Mouse (Mus musculus) limb, embryonic 15.5 days (tissue): Measurements from ENCODE around the gene Shisa2. TPM values are rescaled to one million over a fixed set of nuclear protein-coding genes. Genes with fewer than 3 reads are reported as not detected.

Source experiments
- ATAC-seq: fragments of 200-750 bp; cut with Nextera tagmentation; 2 replicates; pipeline ENCODE4 v1.8.0; 2017; ENCODE audit warnings: low read depth, moderate TSS enrichment; ENCODE audit not compliant: insufficient number of reproducible peaks, low FRiP score, low TSS enrichment
- H3K27ac ChIP-seq: fragments of 300-500 bp; sonication (generic); 2 replicates; pipeline ENCODE4 v1.5.1; 2015; ENCODE audit warnings: moderate library complexity, mild to moderate bottlenecking, inconsistent platforms
- H3K27me3 ChIP-seq: fragments of 300-500 bp; sonication (generic); 2 replicates; pipeline ENCODE4 v1.6.1; 2015; ENCODE audit warnings: inconsistent platforms
- H3K36me3 ChIP-seq: fragments of 300-500 bp; sonication (generic); 2 replicates; pipeline ENCODE4 v1.6.1; 2015; ENCODE audit warnings: inconsistent platforms
- H3K4me1 ChIP-seq: fragments of 300-500 bp; sonication (generic); 2 replicates; pipeline ENCODE4 v1.6.1; 2015; ENCODE audit warnings: inconsistent platforms
- H3K4me2 ChIP-seq: fragments of 300-500 bp; sonication (generic); 2 replicates; pipeline ENCODE4 v1.6.1; 2015; ENCODE audit warnings: mild to moderate bottlenecking, inconsistent platforms
- H3K4me3 ChIP-seq: fragments of 300-500 bp; sonication (generic); 2 replicates; pipeline ENCODE4 v1.5.1; 2015; ENCODE audit warnings: mild to moderate bottlenecking, inconsistent platforms
- H3K9ac ChIP-seq: fragments of 300-500 bp; sonication (generic); 2 replicates; pipeline ENCODE4 v1.6.1; 2015; ENCODE audit warnings: inconsistent platforms
- H3K9me3 ChIP-seq: fragments of 300-500 bp; sonication (generic); 2 replicates; pipeline ENCODE4 v1.6.1; 2016; ENCODE audit warnings: inconsistent platforms
- WGBS: fragments of 180-500 bp; shearing (Covaris S2); methylation state at CpG from one replicate; pipeline ENCODE4 v1.1.7; 2015; 5-methylcytosine and 5-hydroxymethylcytosine counted together
- polyA plus RNA-seq: library from polyadenylated mRNA; unstranded; fragments of >200 nt; fragmentation: Nextera tagmentation; extraction: Ambion mirVana; gene quantifications from 2 replicates; pipeline ENCODE4 v1.2.1, GENCODE M21; 2015

The Shisa2 gene
- 24.1 and 27.6 TPM in 2 replicates for polyA plus RNA-seq

DNA sequence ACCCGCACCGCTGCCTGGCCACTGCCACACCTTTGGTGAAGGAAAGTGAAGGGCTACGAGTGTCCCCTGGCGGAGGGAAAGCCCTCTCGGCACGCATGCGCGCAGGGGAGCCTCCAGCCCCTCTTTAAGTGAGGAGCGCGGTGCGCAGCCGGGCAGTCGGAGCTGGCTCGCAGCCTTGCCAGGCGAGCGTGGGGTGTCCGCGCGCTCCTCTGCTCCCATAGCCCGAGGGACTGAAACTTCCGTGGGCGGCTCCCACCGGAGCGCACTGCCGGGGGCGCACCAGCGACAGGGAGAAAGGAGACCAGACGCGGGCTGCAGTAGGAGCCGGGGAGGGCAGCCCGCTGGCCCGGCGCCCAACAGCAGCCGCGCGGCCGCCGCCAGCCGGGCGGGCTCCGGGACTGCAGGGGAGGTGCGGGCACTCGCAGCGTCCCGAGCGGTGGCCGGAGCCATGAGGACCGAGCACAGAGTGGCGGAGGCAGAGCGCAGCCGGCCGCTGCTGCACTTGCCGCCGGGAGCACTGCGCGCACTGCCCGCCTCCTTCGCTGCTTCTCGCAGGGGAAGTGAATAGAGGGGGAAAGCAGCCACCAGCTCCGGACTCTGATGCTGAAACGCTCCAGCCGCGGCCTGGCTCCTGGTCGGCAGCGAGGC, at the start of gene Shisa2:
Shisa2 (plus strand) TSS at position 151 of the 648 bp plus-strand sequence.
- peak; percentile 79 for ATAC-seq
- no peaks in the 10 kb centered on the region for H3K9me3 ChIP-seq
- peaks cover 42% of the 10 kb centered on the region for H3K4me1 ChIP-seq
- peak within 1 kb of the TSS; percentile 91 for H3K4me2 ChIP-seq
- peak within 1 kb of the TSS; percentile 67 for H3K4me3 ChIP-seq
- peak within 1 kb of the TSS; percentile 89 for H3K27ac ChIP-seq
- peaks cover 25% of the 10 kb centered on the region for H3K27me3 ChIP-seq
- WGBS = under 1% methylated on average over 51 of the region's 65 CpGs
- peak within 1 kb of the TSS; percentile 63 for H3K9ac ChIP-seq
- H3K36me3 ChIP-seq = peaks cover 6% of the 10 kb centered on the region

DNA sequence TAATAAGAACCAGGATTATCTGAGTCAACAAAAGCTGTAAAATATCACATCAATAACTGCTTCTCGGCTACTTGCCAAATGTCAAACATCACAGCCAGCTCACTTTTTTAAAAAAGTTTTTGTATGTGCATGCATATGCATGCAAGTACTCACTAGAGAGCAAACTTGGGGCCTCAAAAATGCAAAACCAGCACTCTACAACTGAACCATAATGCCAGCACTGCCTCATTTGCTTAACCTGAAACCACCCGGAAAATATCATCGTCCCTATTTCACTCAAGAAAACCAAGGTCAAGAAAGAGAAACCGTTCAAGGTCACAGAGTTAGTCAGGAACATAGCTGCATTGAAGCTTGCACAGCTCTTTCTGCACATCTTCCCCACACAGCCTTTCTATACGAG, 48.7 kb upstream of the Shisa2 start:
- no peaks in the 10 kb centered on the region for H3K27me3 ChIP-seq
- WGBS = 85% methylated on average over 5 of the region's 5 CpGs

DNA sequence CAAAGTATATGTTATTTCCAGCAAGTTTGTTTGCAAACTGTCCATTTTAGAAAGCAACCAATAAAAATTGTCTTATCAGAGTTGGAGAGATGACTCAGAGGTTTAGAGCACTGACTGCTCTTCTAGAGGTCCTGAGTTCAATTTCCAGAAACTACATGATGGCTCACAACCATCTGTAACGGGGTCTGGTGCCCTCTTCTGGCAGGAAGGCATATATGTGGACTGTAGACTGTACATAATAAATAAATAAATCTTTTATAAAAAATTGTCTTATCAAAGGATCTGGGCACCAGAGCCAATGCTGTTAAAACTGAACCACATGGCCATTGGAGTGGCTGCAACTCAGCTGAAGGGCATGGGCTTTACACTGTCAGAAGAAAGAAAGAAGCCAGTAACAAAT, 34.5 kb upstream of the Shisa2 start:
- H3K9ac ChIP-seq = no peak overlapping the region
- no peaks in the 10 kb centered on the region for H3K4me1 ChIP-seq
- ATAC-seq = no peak
- H3K4me3 ChIP-seq = no peak overlapping the region
- no peak overlapping the region for H3K4me2 ChIP-seq
- H3K9me3 ChIP-seq = no peaks in the 10 kb centered on the region
- 77% methylated on average over 1 of the region's 1 CpGs for WGBS
- H3K36me3 ChIP-seq = peaks cover 61% of the 10 kb centered on the region
- no peaks in the 10 kb centered on the region for H3K27me3 ChIP-seq
- H3K27ac ChIP-seq = no peak overlapping the region

More for the DNA sequence above, 48.7 kb upstream of the Shisa2 start:
- Histone ChIP-seq H3K9ac (no peak overlapping the region), H3K36me3 (peaks cover 38% of the 10 kb centered on the region), H3K27ac (no peak overlapping the region), H3K4me3 (no peak overlapping the region), H3K9me3 (no peaks in the 10 kb centered on the region), H3K4me2 (no peak overlapping the region), H3K4me1 (no peaks in the 10 kb centered on the region)
- no peak for ATAC-seq

DNA sequence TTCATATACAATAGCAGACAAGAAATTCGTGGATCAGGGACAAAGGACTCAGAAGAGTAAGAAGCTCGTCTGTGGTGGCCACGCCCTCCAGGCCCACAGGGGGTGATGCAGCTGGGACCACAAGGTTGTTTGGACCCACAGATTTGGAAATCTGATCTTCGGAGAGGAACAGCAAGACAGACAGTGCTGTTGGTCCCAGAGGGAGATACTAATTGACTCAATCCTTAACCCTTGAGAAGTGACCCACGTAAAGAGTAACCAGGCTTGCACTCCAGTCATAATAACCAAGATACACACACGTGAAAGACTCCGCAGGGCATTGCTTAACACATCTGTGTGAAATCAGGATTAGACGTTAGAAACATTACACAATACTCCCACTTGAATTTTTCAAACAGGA, 33.2 kb upstream of the Shisa2 start:
- ATAC-seq = no peak
- Histone ChIP-seq H3K27ac (no peak overlapping the region), H3K4me2 (no peak overlapping the region), H3K27me3 (no peaks in the 10 kb centered on the region), H3K9me3 (no peaks in the 10 kb centered on the region), H3K9ac (no peak overlapping the region), H3K36me3 (peaks cover 50% of the 10 kb centered on the region), H3K4me1 (peaks cover 4% of the 10 kb centered on the region), H3K4me3 (no peak overlapping the region)
- WGBS = 77% methylated on average over 8 of the region's 8 CpGs

DNA sequence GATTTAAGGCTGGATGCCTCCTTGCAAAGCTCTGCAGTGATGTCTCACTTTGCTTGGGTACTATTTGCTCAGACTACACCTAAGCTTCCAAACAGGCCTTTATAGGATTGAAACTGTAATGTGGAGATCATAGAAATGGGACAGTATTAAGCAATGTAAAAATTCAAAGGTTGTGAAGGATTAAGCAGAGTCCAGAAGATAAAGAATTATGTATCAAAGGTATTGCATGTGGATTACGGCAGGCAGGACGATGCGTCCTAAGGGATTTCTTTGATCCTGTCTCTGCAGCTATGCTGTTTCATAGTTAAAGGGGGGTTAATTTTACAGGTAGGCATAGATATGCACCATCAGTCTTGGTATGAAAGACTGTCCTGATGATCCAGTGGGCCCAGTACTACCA, 32.5 kb upstream of the Shisa2 start:
- Histone ChIP-seq H3K27ac (no peak overlapping the region), H3K4me1 (peaks cover 7% of the 10 kb centered on the region), H3K4me3 (no peak overlapping the region), H3K9me3 (no peaks in the 10 kb centered on the region), H3K4me2 (no peak overlapping the region), H3K9ac (no peak overlapping the region), H3K36me3 (peaks cover 48% of the 10 kb centered on the region), H3K27me3 (no peaks in the 10 kb centered on the region)
- no peak for ATAC-seq
- 92% methylated on average over 3 of the region's 3 CpGs for WGBS

DNA sequence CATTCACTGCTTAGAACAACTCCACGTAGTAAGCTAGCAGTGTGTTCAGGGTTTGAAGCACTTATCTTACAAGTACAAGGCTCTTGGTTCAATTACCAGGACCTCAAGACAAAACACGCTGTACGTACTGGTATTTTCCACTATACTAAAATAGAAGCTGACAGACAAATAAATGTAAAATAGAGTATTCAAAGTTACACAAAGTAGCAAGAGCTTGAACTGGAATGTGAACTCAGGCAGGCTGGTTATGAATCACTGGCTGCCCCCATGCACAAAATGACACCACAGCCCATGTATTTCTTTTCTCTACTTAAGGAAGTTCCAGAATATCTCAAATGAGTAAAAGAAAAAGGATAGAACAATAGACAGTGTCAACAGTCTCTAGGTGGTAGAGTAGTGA, 30.1 kb upstream of the Shisa2 start:
- no peak overlapping the region for H3K9ac ChIP-seq
- ATAC-seq = no peak
- peaks cover 11% of the 10 kb centered on the region for H3K4me1 ChIP-seq
- H3K9me3 ChIP-seq = no peaks in the 10 kb centered on the region
- H3K4me3 ChIP-seq = no peak overlapping the region
- WGBS = 89% methylated on average over 3 of the region's 3 CpGs
- peaks cover 27% of the 10 kb centered on the region for H3K36me3 ChIP-seq
- H3K27me3 ChIP-seq = no peaks in the 10 kb centered on the region
- no peak overlapping the region for H3K4me2 ChIP-seq
- no peak overlapping the region for H3K27ac ChIP-seq

DNA sequence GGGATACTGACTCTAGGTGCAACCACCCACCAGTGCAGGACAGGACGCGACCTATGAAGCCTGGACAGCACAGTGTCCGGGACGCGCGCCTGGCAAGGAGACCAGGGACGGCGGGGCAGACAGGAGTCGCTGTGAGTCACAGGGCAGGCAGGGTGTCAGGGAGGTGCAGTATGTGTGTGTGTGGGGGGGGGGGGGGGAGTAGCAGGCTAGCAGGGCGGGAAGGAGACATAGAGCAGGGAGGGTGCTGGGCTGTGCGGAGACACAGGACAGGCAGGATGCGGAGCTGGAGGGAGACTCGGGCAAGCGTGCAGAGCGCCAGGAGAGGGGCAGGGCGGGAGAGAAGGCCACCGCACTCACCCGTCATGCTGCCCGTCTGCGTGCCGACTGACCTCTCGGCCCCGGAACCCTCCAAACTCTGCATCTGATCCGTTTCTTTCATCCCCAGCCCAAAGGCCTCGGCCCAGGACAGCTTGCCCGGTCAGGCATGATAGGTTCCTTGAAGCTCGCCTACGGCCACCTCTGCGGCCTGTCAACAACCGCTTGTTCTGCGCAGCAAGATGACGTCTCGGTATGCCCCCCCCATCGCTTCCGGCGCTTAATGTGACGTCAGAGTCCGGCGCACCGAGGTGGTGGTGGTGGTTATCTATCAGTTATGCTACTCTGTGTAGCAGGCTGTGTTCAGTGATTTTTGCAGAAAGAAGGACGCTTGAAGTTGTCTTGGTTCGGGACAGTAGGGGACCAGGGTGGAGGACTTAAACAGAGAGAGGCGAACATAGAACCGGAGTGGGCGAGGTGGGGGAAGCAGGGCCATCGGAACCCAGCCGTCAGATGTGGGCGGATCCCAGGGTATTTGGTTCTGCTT, 27.5 kb upstream of the Shisa2 start, which contains the start of gene Cdadc1:
Cdadc1 (minus strand) TSS at position 562 of the 862 bp plus-strand sequence.
- peaks cover 1% of the 10 kb centered on the region; the same call in 1 of the 2 replicates for H3K27me3 ChIP-seq
- peak within 1 kb of the TSS; percentile 76 for H3K4me2 ChIP-seq
- H3K9ac ChIP-seq = peak within 1 kb of the TSS; percentile 78
- under 1% methylated on average over 47 of the region's 48 CpGs for WGBS
- peaks cover 11% of the 10 kb centered on the region for H3K4me1 ChIP-seq
- peak within 1 kb of the TSS; percentile 47 for H3K27ac ChIP-seq
- peaks cover 10% of the 10 kb centered on the region for H3K36me3 ChIP-seq
- peak; percentile 82 for ATAC-seq
- H3K4me3 ChIP-seq = peak within 1 kb of the TSS; percentile 83
- H3K9me3 ChIP-seq = no peaks in the 10 kb centered on the region

DNA sequence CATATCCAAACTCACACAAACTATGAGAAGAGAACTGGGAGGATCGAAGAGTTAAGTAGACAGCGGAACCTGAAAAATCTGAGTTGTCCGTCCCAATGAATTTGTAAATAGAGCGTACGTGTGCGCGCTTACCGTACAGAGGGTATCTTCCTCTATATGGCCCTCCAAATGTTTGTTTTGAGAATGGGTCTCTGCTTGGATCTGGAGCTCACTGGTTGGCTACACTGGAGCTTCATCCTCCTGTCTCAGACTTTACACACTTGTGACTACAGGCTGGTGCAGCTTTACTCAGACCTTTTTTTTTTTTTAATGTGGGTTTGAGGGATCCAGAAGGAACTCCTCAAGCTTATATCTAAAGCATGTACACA, 26.9 kb upstream of the Shisa2 start:
- H3K4me3 ChIP-seq = peak overlapping the region; percentile 83
- H3K9ac ChIP-seq = peak overlapping the region; percentile 78
- peak overlapping the region; percentile 76 for H3K4me2 ChIP-seq
- H3K27me3 ChIP-seq = peaks cover 6% of the 10 kb centered on the region; the same call in 1 of the 2 replicates
- ATAC-seq = peak; percentile 44; the same call in 1 of the 2 replicates
- peak overlapping the region; percentile 47 for H3K27ac ChIP-seq
- 2% methylated on average over 8 of the region's 8 CpGs for WGBS
- H3K36me3 ChIP-seq = peaks cover 6% of the 10 kb centered on the region; the same call in 1 of the 2 replicates
- peaks cover 11% of the 10 kb centered on the region for H3K4me1 ChIP-seq
- no peaks in the 10 kb centered on the region for H3K9me3 ChIP-seq

DNA sequence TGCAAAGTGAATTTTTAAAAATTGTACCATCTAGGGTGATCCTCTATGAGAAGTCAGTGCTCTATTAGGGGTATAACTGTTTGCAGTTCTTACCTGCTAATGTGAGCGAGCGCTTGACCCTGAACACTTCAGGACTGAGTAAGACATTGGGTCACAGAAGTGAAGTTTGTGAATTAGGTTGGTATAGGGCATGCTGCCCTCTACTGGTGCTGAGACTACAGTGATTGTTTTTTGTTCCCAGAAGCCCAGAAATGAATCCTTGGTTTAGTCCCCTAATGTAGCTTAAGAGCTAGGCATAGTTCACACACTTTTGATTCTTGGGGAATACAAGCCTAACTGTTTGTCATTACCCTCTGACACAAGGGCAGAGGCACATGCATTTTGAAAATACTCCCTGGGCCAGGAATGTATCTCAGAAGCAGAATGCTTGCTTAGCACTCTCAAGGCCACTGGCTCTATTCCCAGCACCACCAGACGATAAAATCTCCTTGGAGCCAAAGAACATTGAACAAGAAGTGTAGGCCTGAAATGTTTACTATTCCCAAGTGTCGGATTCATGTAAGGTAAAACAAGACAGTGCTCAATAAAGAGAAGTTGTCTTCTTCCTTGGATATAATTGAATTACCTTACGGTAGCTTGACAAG, 21.0 kb upstream of the Shisa2 start:
- peaks cover 6% of the 10 kb centered on the region; the same call in 1 of the 2 replicates for H3K27me3 ChIP-seq
- H3K4me1 ChIP-seq = no peaks in the 10 kb centered on the region
- no peaks in the 10 kb centered on the region for H3K36me3 ChIP-seq
- H3K4me2 ChIP-seq = no peak overlapping the region
- no peak overlapping the region for H3K4me3 ChIP-seq
- H3K27ac ChIP-seq = no peak overlapping the region
- no peak for ATAC-seq
- H3K9ac ChIP-seq = no peak overlapping the region
- WGBS = 61% methylated on average over 5 of the region's 5 CpGs
- H3K9me3 ChIP-seq = no peaks in the 10 kb centered on the region

DNA sequence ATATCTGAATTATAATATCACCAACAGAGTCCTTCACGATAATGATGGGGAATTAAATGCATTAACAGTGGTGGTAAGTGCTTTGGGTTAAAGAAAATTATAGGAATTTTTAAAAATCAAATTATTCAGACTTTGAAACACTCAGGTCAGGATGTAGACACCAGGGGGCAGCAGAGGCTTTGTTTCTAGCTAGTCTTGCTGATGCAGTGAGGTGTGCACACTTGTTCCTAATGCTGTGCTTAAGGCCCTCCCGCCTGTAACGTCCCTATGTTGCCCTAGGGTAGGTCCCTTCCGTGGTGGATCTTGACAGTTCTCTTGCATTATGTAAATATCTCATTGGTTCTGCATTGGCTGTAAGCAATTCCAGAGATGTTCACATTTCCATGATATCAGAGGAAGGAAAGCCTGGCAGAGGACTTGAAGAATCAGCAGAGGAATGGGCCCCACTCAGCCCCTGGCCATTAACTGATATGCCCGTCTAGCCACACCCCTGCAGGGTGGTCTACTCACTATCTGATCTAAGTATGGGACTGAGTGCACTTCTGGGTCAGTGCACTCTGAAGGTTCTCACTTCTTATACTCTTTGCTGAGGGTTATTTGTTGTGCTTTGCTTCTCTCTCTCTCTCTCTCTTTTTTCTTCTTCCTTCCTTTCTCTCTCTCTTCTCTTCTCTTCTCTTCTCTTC, 19.3 kb upstream of the Shisa2 start:
- Histone ChIP-seq H3K27me3 (peaks cover 6% of the 10 kb centered on the region; the same call in 1 of the 2 replicates), H3K36me3 (no peaks in the 10 kb centered on the region), H3K9ac (no peak overlapping the region), H3K4me3 (no peak overlapping the region), H3K9me3 (no peaks in the 10 kb centered on the region), H3K27ac (no peak overlapping the region), H3K4me2 (no peak overlapping the region), H3K4me1 (no peaks in the 10 kb centered on the region)
- ATAC-seq = no peak
- WGBS = 16% methylated on average over 5 of the region's 5 CpGs

DNA sequence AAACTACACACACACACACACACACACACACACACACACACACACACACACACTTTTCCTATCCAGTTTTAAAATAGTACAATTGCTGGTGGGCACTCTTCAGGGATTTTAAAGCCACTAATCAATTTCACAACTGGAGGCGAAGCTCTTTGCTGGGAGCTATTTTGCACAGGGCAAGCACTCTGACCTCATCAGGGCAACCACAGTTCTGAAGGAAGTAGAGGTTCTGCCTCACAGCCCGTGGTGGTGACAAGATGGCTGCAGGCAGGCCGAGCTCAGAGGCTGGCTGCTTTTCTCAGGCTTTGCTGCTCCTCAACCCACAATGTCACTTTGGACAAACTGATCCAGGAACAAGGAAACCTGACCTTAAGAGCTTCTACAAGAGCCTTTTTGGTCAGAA, 18.1 kb upstream of the Shisa2 start:
- 44% methylated on average over 3 of the region's 3 CpGs for WGBS
- Histone ChIP-seq H3K27ac (no peak overlapping the region), H3K4me1 (no peaks in the 10 kb centered on the region), H3K9me3 (no peaks in the 10 kb centered on the region), H3K27me3 (peaks cover 6% of the 10 kb centered on the region; the same call in 1 of the 2 replicates), H3K36me3 (no peaks in the 10 kb centered on the region), H3K9ac (no peak overlapping the region), H3K4me2 (no peak overlapping the region), H3K4me3 (no peak overlapping the region)
- no peak for ATAC-seq
